In the genomic region with DNA sequence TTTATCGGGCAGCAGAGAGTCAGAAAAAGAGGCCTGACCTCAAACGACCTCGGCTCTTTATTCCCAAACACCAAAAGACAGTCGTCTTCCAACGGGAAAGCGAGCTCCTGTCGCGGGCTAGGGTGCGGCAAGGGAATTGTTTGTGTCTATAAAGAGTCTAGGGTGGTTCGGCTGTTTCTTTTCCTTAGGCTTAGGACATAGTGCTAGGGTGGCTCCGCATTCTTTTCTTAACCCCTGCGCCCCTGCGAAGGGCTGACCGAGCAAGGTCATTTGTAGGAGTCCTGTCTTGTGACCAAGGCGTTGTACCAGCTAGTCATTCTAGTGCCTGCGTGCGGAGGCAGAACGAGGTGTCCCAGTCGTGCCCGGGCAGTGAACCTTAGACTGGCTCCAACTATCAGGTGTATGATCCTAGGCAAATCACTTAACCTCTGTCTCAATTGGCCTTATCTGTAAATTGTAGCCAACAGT, we compare ENCODE assay signal across 8 mouse cellular contexts. TPM values are rescaled to one million over a fixed set of nuclear protein-coding genes. Genes with fewer than 3 reads are reported as not detected.
DNase-seq lines count a peak whose midpoint lies in the region; ATAC-seq and TF ChIP-seq lines count a peak whose summit lies in the region.

No protein-coding gene starts in this region.

- intact Hi-C loops in heart, postnatal 25 days (cut with DNase I) = loop anchor here (2.0 to 5.0 kb wide), 2 partner anchors 44 to 64 kb away; partner anchors contain the start of genes Hmgn1 and Wrb

- H3K27me3 ChIP-seq in heart, embryonic 14.5 days (ENCODE audit: control insufficient read depth, insufficient read depth, low read length) = no peaks in the 10 kb centered on the region
- no peaks in the 10 kb centered on the region for H3K27me3 ChIP-seq in testis, adult 2 months (ENCODE audit: control insufficient read depth, insufficient read depth, low read length)

- DNase-seq in heart, adult 11 months = peak; percentile 97
- no peak for DNase-seq in heart, postnatal 25 days (ENCODE audit: low spot score)
- DNase-seq in kidney, postnatal 14 days = peak; percentile 80
- peak; percentile 60 for DNase-seq in lung, postnatal 14 days
- DNase-seq in retina, embryonic 14.5 days (ENCODE audit: low spot score) = no peak

- 2% methylated on average over 20 of the region's 20 CpGs for WGBS in heart, embryonic 14.5 days

- TF ChIP-seq POLR2A in testis, adult 2 months (IDR thresholded peaks at IDR 0.05; ENCODE audit: control insufficient read depth, low read depth, low read length) = no peak; the same call in 1 of the 2 replicates

- peaks cover 25% of the 10 kb centered on the region for H3K36me3 ChIP-seq in heart, embryonic 14.5 days (ENCODE audit: control insufficient read depth, insufficient read depth, low read length)
- no peaks in the 10 kb centered on the region for H3K36me3 ChIP-seq in testis, adult 2 months (ENCODE audit: control insufficient read depth, insufficient read depth, low read length)

- H3K4me3 ChIP-seq in brown adipose tissue, adult 24 weeks (ENCODE audit: insufficient read depth, low read depth, low read length) = peak overlapping the region; percentile 85
- H3K4me3 ChIP-seq in heart, embryonic 14.5 days (ENCODE audit: control insufficient read depth in 1 of 2, insufficient read depth in 1 of 2, low read depth in 1 of 2, low read length in 2 of 2) = peak overlapping the region; percentile 69 to 98
- H3K4me3 ChIP-seq in testis, adult 2 months (ENCODE audit: control insufficient read depth, low read depth, low read length) = peak overlapping the region; percentile 86

- TF ChIP-seq CTCF in testis, adult 2 months (IDR thresholded peaks at IDR 0.05; ENCODE audit: control insufficient read depth, insufficient read depth, insufficient replicate concordance, low read depth, low read length) = no peak

- ATAC-seq in heart, embryonic 14.5 days (ENCODE audit: insufficient number of reproducible peaks, insufficient read depth, low FRiP score, low read depth) = no peak

- 0 out of 2 replicates have a peak, but pooled peaks cover 2% of the 10 kb centered on the region for H3K4me1 ChIP-seq in brown adipose tissue, adult 24 weeks (ENCODE audit: control insufficient read depth, insufficient read depth, insufficient read length, low read length)
- H3K4me1 ChIP-seq in heart, embryonic 14.5 days (ENCODE audit: control insufficient read depth in 2 of 2, insufficient read depth in 2 of 2, low read length in 2 of 2) = peaks cover 9 to 27% of the 10 kb centered on the region in 2 experiments
- peaks cover 5% of the 10 kb centered on the region for H3K4me1 ChIP-seq in testis, adult 2 months (ENCODE audit: control insufficient read depth, insufficient read depth, low read length)

- peak overlapping the region; percentile 77 for H3K4me2 ChIP-seq in heart, embryonic 14.5 days (ENCODE audit: low read length)

- peak overlapping the region; percentile 99 for H3K9ac ChIP-seq in heart, embryonic 14.5 days (ENCODE audit: low read length)

- 0 out of 2 replicates have a peak, but pooled peaks cover 4% of the 10 kb centered on the region for H3K9me3 ChIP-seq in heart, embryonic 14.5 days (ENCODE audit: control insufficient read depth, low read length)

- peak overlapping the region; percentile 96 for H3K27ac ChIP-seq in brown adipose tissue, adult 24 weeks (replicated peaks; ENCODE audit: low read depth, low read length)
- peak overlapping the region; percentile 97 to 99 for H3K27ac ChIP-seq in heart, embryonic 14.5 days (replicated peaks in 1 of 2; ENCODE audit: control insufficient read depth in 1 of 2, insufficient read depth in 1 of 2, low read depth in 2 of 2, low read length in 2 of 2)
- H3K27ac ChIP-seq in testis, adult 2 months (ENCODE audit: control insufficient read depth, insufficient read depth, low read depth, low read length) = peak overlapping the region; percentile 97

RNA-seq across cellular contexts. Expression of gene Brwd1, which starts 0.9 kb away (rescaled TPM):
- total RNA-seq in heart, postnatal 25 days (2021) = 10 to 100 TPM; 72.0 to 78.2 TPM
- 17.3 and 22.8 TPM in 2 replicates for polyA plus RNA-seq in brown adipose tissue, adult 24 weeks (2012; ENCODE audit: insufficient read depth, insufficient read length, missing spikeins)
- 96.9 and 100 TPM in 2 replicates for polyA plus RNA-seq in heart, embryonic 14.5 days (2014; fragmentation: Nextera tagmentation; extraction: Ambion mirVana)
- polyA plus RNA-seq in testis, adult 2 months (2012; rRNA removed) = 25.3 and 26.6 TPM in 2 replicates

RNA-seq across cellular contexts. Expression of gene Hmgn1, which starts 44.3 kb away (rescaled TPM):
- total RNA-seq in heart, postnatal 25 days (2021) = 10 to 100 TPM; 52.9 to 56.6 TPM
- polyA plus RNA-seq in brown adipose tissue, adult 24 weeks (2012; ENCODE audit: insufficient read depth, insufficient read length, missing spikeins) = 52.4 and 61.2 TPM in 2 replicates
- 277 and 306 TPM in 2 replicates for polyA plus RNA-seq in heart, embryonic 14.5 days (2014; fragmentation: Nextera tagmentation; extraction: Ambion mirVana)
- polyA plus RNA-seq in testis, adult 2 months (2012; rRNA removed) = 16.3 and 17.3 TPM in 2 replicates

Comparison
In these comparisons a context has a peak if more than half of its experiments do, and no peak if none do; other contexts are left out.
1. DNase-seq: peak in heart, adult 11 months (single experiment), kidney, postnatal 14 days (single experiment) and lung, postnatal 14 days (single experiment); none in heart, postnatal 25 days (single experiment) and retina, embryonic 14.5 days (single experiment).
2. Peak in every context shown above with its lines, with median percentiles within 50 percentile points of each other: H3K27ac ChIP-seq and H3K4me3 ChIP-seq.